Comparison of ENCODE assay signal across 15 mouse cellular contexts in the genomic region with DNA sequence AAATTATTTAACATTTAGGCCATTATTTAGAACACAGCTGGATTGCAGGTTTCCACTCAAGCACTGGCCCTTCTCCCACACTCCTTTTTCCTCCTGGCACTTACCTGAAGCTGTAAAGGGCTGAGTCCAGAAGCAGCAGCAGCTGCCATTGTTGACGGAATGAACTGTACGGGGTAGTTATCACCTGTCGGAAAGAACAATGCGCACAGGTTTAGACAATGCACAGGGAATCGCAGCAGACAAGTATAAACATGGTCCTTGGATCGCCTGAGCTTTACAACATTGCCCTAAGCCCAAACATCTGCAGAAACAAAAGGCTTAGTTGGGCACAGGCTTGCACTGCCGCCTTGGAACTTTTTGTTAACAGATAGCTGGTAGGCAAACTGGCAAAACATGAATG.
"Had no signal": no experiment of that assay in that cellular context is flagged by ENCODE, and none has a peak within 500 bp of the region (broad histone marks: within the 10 kb centered on the region; RNA-seq: fewer than 3 reads in every experiment).

No protein-coding gene starts in this region.

- H3K4me3 ChIP-seq: left cerebral cortex, adult 2 months; limb, embryonic 10.5 days; liver, embryonic 13.5 days; lung, embryonic 15.5 days; midbrain, embryonic 12.5 days; neural tube, embryonic 13.5 days had no signal

- DNase-seq: kidney, adult 18-20 months; kidney, postnatal 10 days; kidney, postnatal 4 days; liver, embryonic 13.5 days; liver, postnatal 0 days; right cerebral cortex, adult 18-20 months; right cerebral cortex, postnatal 25 days; thymus, adult 18-20 months; thymus, postnatal 25 days had no signal

- H3K9ac ChIP-seq: liver, embryonic 13.5 days; liver, postnatal 0 days; lung, embryonic 15.5 days; midbrain, embryonic 12.5 days; neural tube, embryonic 13.5 days had no signal

- H3K9me3 ChIP-seq: limb, embryonic 10.5 days; liver, embryonic 13.5 days; lung, embryonic 15.5 days; midbrain, embryonic 12.5 days; neural tube, embryonic 13.5 days had no signal

- H3K36me3 ChIP-seq: limb, embryonic 10.5 days; lung, embryonic 15.5 days; midbrain, embryonic 12.5 days; neural tube, embryonic 13.5 days had no signal

- H3K27ac ChIP-seq: left cerebral cortex, adult 2 months; limb, embryonic 10.5 days; liver, embryonic 13.5 days; lung, embryonic 15.5 days; midbrain, embryonic 12.5 days; neural tube, embryonic 13.5 days had no signal

- H3K4me1 ChIP-seq: liver, embryonic 13.5 days; lung, embryonic 15.5 days; midbrain, embryonic 12.5 days had no signal

- H3K4me2 ChIP-seq: liver, embryonic 13.5 days; lung, embryonic 15.5 days; midbrain, embryonic 12.5 days; neural tube, embryonic 13.5 days had no signal

- ATAC-seq: liver, postnatal 0 days; midbrain, embryonic 16.5 days had no signal

- H3K27me3 ChIP-seq: liver, embryonic 13.5 days; lung, embryonic 15.5 days; midbrain, embryonic 12.5 days; neural tube, embryonic 13.5 days had no signal
